Mouse (Mus musculus): ENCODE data around the gene Birc7.
A peak's percentile ranks its signal among the peaks of the same experiment; 100 is the strongest.

Birc7 gene

DNA sequence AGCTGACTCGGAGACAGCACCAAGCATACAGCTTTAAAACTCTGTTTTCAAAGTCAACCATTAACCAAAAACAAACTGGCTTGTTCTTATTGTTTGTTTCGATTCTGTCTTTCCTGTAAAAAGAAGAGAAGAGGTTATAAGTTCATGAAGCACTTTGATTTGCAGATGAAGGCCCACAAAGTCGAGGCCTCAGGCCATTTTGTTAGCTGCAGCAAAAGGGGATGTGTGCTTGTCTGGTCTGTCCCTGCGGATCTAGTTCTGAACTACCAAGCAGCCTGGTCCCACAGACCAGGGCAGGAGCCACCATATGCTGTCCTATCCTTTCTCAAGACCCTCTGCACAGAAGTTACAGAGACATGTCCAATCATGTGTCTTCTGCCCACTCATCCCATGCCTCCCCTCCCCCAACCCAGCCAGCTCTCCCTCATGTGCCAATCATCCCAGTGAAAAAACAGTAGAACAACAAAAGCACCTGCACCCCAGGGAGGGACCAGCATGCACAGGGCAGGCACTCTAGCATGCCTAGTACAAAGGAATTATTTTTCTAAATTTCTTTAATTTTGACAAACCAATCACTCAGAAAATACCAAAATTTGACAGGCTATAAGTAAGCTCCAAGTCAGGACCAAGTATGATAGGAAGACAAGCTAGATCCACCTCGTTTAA is 23.1 kb upstream of the Birc7 start:
- no peak for DNase-seq (ENCODE audit: low read depth, low spot score)

DNA sequence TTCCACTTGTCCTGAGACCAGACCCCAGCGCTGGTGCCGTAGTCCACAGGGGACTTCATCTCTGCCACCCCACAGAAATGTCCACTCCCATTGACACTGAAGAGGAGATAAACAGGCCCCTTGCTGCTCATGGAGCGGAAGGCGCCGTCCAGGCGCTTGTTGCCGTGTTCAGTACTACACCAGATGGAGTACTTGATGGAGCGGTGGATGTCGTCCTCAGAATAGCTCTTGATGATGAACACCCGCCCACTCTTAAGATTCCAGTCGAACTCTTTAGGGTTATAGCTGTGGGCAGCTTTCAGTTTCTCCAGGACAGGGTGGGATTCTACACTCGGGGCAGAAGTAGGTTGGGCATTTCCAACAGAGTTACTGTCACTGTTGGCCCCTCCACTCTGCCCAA is 17.9 kb upstream of the Birc7 start:
- DNase-seq (ENCODE audit: low read depth, low spot score) = peak; percentile 52

DNA sequence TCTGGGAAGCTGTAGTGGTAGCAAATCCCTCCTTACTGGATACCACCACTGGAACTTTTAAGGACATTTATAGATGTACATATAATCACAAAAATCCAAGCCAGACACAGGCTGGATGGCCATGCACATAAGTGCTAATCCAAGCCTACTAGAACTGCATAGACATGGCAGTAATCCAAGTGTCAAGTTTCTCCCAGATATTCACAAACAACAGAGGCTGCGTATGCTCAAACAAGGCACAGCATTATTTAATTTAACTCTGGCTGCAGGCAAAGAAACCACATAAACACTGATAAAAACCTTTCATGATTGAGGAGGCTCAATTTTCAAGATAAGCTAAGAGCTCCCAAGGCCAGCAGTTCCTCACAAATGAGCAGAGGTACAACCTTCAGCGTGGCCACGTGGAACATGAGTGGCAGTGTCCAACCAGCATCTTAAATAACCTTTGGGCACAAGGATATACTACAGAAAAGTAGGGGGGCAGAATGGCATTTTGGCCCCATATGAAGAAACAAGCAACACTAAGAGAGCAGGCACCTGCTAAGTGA is 12.9 kb upstream of the Birc7 start:
- DNase-seq (ENCODE audit: low read depth, low spot score) = no peak

DNA sequence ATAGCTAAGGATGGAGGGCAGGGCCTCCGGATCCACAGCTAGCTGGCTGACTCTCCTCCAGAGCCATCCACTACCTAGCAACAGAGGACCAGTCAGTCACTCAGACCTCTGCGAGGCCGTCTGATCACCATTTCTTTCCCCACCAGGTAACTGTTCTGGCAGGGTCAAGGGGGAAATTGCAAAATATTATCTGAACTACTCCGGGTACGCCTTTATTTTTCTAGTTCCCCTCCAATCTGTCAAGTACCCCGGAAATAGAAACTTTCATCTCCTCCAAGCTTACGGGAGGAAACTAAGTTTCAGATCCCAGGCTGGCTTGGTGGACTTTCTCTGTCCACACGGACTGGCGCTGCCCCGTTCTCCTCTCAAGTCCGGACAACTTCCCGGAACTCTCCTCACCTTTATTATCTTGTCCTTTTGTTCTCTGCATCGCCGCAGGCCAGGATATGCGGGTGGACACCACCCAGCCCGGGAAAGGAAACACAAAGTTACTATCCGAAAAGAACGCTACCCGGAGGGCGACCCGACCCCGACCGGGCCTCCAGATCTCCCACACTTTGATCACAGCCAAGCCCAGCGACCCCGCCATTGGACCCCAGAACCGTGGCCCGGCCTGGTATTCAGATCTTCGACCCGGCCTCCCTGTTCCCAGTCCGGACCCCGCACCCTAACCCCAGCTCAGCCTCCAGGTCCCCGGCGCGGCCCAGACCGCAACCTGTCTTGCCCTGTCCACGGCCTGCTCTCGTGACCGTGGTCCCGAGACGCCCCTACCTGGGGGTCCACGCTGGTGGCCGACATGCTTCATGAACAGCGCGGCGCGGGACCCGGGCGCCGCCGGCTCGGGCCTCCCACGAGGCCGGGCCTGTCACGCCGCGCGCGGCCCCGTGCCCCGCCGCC is 8.7 kb upstream of the Birc7 start:
- no peak for DNase-seq (ENCODE audit: low read depth, low spot score)

DNA sequence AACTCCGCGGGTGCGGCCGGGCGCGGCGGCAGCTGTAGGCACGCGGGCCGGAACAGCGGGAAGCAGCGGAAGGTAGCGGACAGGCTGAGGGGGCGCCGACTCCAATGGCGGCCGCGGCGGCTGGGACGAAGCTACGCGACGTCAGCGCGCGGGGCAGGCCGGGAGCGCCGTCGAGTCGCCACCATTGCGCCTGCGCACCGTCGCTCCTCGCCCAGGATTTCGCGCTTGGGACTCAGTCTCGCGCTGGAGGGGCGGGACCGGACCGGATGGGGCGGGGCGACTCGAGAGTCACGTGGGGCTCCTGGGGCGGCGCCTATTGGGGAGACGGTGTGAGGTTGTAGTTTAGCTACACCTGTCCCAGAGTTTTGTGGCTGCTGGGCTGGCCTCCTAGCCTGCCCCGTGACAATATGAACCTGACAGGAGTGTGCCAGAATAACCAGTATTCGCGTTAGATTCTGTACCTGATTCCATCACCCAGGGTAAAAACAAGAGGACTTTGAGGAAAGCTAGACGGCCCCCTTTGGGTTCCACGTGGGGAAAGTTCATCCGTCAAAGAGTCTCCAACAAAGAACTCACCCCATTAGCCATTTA is 7.9 kb upstream of the Birc7 start, which contains the start of gene Ythdf1:
Gene Ythdf1, minus strand, starts transcription at position 140 of the 591 bp plus-strand sequence.
- peak; percentile 97 for DNase-seq (ENCODE audit: low read depth, low spot score)

DNA sequence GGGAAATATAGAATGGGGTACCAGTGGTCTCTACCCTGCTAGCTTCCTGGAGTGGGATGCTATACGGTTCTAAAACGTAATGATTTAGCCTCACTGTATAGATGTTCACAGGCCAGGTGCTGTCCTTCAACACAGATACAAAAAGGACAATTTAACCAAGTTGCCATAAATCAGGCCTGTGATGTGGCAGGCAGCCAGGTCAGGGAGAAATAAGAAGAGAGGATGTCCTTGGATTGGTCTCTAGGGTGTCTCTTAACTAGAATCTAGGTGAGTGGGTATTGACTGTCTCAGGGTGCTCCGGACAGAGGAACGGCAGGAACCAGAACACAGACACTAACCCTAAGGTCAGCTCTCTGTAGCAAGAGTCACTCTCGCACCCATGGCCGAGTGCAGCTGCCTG is 6.1 kb upstream of the Birc7 start:
- DNase-seq (ENCODE audit: low read depth, low spot score) = no peak

DNA sequence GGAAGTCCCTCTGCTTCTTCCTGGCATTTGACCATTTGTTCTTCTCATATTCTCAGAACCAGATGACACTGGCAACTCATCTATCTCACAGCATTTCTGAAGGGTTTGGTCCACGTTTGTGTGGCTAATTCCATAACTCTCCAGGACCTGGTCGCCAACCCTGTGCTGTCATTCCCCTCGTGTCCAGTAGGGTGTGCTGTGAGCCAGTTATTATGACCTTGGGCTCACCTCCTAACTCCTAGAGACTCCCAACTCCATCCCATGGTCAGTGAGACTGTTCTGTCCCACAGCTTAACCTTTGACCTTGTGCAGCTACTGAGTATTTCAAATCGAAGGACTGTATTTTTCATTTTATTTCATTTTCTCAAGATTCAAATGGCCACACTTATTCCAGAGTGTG is 3.6 kb upstream of the Birc7 start:
- peak; percentile 80 for DNase-seq (ENCODE audit: low read depth, low spot score)

DNA sequence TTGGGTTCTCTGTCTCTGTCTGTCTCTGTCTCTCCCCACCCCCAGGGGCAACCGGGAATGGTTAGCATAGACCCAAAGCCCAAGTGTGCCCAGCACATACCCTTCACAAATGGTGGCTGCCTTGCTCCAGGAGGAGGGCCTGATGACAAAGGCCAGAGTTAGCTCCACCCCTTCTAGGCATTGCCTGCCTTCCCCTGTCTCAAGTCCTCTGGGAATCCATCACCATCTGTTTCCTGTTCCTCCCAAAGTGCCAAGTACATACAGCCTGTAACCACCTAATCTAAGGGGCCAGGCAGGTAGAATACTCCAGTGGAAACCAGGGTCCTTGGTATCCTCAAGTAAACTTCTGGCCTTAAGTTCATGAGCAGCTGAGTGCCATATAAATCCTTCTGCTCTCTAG is 3.6 kb downstream of the Birc7 start:
- DNase-seq (ENCODE audit: low read depth, low spot score) = peak; percentile 18

DNA sequence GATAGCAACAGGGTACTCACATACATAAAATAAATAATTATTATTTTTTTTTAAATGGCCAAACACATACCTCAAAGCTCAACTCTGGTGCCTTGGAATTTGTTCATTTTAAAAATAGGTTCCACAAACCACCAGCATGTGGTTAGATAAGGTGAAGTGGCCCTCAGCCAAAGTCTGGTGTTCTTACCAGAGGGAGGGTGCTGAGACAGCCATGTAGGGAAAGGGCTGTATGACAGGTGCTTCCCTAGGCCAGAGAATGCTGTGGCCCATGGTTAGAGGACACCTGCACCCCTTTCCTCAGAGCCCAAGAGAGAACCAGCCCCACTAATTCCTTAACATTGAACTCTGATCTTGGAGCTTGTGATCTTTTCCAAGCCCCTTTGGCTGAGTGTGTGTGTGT is 11.4 kb downstream of the Birc7 start:
- no peak for DNase-seq (ENCODE audit: low read depth, low spot score)

DNA sequence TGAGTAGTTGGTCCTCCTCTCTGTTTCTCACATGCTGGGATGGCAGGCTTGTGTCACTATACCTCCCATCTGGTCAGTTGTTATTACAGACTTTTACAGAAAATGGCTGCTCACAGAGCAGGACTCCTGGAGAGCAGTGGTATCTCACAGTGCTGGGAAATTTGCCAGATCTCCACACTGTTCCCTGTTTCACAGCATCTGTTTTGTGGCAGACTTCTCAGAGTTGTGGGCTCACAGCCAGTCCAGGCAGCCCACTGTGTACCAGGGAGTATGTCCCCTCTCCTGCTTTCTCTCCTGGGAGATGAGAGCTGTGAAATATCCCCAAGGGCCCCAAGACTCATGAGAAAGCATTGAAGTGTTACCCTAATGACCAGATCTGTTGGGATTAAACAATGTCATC is 13.0 kb downstream of the Birc7 start:
- peak; percentile 64 for DNase-seq (ENCODE audit: low read depth, low spot score)

DNA sequence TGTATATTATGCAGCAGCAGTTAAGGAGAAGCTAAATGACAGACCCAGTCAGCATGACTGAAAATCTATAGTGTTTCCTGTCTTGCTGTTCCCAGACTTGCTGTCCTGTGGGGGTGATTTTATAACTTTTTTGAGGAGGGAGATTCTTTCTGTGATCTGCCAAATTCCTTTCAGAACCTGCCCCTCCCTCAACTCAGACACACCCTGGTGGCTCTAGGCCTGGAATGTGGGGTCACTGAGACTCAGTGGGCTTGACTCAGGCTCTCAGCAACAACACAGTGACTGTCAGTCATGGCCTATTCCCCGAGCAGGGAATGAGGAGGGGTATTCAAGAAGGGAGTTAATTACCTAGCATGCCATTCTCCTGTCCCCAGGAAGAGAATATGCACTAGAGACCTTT is 21.1 kb downstream of the Birc7 start:
- no peak for DNase-seq (ENCODE audit: low read depth, low spot score)

DNA sequence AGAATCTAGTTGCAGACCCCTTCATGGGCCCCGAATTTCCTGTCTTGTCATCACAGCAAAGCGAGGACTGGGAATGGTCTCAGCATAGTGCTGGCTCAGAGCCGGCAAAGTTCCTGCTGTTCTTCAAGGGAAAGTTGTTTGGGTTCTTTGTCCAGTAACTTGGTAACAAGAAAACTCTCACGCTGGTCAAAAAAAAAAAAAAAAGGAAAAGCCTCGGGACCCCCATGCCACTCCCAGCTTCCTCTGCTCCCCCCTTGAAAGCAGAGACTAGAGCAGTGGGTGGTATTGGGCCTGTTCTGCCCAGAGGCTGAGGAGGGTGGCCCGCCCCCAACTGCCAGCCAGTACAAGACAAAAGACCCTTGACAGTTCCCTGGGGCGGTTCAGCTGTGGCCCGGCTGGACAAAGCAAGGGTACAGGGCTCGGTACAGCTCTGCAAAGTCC is 23.9 kb downstream of the Birc7 start:
- no peak for DNase-seq (ENCODE audit: low read depth, low spot score)

DNA sequence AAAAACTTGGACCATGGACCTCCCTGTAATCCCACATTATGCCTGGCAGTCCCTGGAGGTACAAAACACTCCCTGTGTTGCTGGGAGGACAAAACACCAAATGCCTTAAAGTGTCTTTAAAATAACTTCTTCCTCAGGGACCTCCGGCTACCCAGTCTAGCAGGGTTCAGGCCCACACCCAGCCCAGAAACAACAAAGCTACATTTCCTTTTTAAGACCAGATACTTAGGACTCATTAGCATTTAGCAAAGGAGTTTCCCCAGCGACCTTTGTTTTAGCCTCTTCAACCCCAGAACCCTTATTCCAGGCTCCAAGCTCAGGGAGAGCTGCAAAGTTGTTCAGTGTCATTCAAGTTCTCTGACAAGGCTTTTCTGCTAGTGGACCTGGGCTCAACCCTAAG is 24.8 kb downstream of the Birc7 start:
- DNase-seq (ENCODE audit: low read depth, low spot score) = no peak

DNA sequence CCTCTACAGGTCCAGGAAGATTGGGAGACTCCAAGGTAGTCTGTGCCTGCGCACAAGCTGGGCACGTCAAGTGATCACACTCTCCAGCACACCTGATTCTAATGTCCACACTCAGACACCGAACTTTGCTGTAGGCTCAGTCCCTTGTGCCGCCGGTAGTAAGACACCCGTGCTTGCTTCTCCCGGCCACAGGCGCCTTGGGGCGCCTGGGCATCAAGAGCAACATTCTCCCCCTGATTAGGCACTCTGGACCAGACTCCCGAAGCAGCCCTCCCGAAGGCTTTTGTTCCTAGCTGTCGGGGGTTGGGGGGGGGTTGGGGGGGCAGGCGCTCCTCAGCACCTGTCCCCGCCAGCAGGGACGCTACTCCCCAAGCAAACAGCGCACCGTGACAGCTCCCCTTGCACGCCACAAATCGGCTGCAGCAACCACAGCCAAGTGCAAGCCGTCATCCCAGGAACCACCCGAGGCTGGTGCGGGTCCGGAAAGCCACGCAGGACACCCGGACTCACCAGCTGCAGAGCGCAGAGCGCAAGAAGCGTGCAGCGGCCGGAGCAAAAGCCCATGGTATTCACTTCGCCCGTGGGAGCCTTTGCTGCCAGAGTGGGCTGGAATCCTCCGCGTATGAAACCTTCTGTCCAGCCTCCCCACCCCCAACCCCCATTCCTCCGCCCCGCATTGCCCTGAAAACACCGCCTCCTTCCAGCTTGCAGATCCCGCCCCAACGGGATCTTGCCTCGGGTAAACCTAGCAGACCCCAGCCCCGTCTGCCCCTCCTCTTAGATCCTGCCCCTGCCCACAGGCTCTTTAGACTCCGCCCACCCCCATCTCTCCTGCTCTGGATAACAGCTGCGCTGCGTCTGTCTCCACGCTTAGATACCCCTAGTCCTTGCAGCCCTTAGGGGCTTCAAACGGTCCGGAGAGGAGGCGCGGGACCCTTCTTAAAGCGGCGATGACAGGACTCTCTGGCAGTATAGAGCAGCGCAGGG is 25.5 kb downstream of the Birc7 start, which contains the start of gene Nkain4:
Gene Nkain4, minus strand, starts transcription at position 639 of the 987 bp plus-strand sequence.
- DNase-seq (ENCODE audit: low read depth, low spot score) = peak; percentile 82

DNA sequence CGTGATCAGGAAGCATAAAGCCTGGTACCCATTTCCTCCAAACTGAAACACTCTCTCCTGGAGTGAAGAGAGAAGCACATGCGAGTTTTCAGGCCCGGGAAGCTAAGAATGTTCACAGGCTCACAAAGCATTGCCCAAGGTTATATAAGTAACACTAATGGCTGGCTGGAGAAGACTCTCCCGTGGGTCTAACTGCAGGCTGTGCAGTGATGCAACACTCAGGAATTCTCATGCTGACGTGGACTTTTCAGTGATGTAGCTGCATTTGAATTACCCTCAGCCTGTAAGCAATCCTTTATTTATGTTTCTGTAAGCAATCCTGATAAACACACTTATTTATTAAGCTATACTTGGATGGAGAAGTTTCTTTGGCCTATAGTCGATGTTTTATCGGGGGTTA is 30.8 kb downstream of the Birc7 start:
- no peak for DNase-seq (ENCODE audit: low read depth, low spot score)

DNA sequence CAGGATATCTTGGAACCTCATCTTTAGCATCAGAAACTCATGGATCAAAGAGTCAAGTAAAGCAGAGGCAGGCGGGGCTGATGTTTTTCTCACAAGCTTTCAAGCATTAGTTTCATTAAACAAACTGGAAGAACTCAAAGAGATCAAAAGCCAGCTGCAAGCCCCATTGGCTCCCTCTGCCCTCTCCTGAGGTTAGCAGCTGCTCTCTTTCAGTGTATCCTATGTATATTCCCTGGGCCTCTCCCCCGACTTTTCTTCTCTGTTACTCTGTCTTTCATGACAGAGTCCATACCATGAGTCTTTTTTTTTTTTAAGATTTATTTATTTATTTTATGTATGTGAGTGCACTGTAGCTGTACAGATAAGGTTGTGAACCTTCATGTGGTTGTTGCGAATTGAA is 31.4 kb downstream of the Birc7 start:
- DNase-seq (ENCODE audit: low read depth, low spot score) = no peak

DNA sequence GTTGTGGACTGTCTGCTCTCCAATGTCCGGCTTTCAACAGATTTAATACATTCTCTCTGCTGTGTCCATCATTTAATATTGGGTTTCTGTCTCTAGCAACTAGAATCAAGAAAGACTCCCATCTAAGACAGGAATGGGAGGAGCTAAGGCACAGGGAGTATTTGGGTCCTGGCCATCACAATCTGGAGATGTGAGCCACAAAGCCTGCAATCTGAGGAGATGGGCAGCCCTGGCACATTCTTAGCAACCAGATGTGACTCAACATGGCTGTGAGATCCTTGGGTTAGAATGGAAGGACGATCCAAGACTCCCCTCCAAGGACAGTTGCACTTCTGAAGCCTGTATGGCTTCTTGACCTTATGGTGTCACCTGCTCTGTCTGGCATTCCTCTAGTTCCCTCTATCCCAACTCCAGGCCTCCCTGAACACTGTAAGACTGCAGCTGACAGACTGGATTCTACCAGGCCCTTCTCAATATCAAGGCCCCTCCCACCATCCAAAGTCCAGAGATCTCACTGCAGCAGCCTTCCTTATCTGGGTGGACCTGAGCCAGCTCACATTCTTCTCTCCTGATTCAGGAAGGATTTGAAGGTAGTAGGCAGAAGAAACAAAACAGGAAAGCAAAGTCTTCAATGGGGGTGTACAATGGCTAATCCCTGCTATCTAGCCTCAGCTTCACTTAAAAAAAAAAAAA is 33.9 kb downstream of the Birc7 start:
- DNase-seq (ENCODE audit: low read depth, low spot score) = no peak

DNA sequence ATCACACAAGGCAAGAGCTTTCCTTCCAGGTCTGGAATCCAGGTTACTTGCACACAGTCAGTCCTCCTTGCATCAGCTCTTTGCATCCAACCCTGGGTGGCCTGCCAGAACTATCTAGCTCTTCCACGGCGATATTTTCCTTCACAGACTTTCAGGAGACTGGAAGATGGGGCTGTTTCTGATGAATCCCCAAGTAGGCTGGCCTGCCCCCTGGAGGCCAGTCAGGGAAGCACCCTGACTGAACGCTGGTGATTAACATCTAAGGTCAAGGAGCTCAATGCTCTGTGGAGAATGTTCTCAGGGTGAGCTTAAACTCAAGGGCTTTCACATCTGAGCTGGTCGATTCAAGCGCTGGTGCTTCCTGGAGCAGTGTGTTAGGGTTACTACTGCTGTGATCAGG is 35.1 kb downstream of the Birc7 start:
- DNase-seq (ENCODE audit: low read depth, low spot score) = peak; percentile 82

DNA sequence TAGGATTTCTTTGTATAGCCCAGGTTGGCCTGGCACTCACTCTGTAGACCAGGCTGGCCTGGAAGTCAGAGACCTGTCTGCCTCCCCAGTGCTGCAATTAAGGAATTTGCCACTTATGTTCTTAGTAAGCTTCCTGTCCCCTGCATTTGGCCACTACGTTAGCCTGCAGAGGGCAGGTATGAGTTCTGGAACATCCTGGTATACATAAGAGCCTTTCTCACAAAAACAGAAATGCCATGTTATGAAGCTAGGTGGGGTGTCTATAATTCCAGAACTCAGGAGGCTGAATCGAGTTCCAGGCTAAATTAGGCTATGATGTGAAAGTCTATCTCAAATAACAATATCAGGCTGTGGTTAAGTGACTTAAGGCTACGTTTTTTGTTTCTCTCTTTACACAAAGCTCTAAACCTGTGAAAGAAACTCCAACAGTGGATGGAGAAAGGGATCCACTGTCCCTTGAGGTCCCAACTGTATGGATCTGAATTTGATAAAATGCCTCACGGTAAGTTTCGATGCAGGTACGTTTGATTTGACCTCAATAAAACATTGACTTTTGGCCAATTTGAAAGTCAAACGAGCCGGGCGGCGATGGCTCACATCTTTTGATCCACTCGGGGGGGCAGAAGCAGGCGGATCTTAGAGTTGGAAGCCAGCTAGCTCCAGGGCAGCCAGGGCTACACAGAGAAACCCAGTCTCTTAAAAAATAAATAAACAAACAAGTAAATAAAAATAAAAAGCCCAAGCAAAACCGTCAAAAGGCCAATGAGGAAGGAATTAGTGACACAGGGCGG is 37.5 kb downstream of the Birc7 start:
- peak; percentile 88 for DNase-seq (ENCODE audit: low read depth, low spot score)
